Mouse (Mus musculus): ENCODE measurements around the gene Gpt2.
A peak's percentile ranks its signal among the peaks of the same experiment; 100 is the strongest.

The Gpt2 gene

GRCm38 (mm10) chr8:85526105-85526504 lies 33.7 kb downstream of the Gpt2 start:
- peak in 1 of 2 experiments; percentile 43 for DNase-seq (ENCODE audit: low spot score in 2 of 2)

DNA sequence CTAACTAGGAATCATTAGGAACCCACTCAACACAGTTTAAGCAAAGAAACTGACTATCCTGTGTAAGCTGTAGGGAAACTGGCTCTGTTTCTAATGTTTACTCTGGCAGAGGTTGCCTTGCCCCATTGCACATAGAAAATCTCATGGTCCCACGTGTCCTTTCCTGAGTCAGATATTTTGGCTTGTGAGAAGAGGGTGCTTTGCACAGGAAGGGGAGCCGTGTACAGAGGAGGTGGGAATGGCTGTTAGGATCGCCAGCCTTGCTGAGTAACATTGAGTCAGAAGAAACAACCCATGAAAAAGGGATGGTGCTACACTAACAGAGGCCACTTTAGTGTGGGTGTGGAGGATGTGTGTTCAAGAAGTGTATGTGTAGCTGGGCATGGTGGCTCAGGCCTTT lies 36.6 kb downstream of the Gpt2 start:
- no peak for DNase-seq (ENCODE audit: low spot score in 2 of 2)

DNA sequence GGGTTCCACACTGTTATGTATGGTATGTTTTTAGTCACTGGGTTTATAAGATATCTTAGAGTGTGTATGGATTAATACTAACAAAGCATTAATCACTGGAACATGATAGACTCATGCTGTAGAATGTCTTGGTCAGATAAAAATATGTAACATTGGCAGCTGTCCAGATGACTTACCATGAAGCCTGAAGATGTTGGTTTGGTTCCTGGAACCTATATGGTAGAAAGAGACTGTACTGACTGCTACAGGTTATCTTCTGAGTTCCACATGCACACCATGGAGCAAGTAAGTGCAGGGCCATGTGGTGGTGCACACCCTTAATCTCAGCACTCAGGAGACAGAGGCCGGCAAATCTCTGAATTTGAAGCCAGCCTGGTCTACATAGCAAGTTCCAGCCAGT lies 38.3 kb downstream of the Gpt2 start:
- no peak for DNase-seq (ENCODE audit: low spot score in 2 of 2)

GRCm38 (mm10) chr8:85531471-85531870 lies 39.1 kb downstream of the Gpt2 start:
- DNase-seq (ENCODE audit: low spot score in 2 of 2): no peak

GRCm38 (mm10) chr8:85532843-85533242 lies 40.5 kb downstream of the Gpt2 start:
- no peak for DNase-seq (ENCODE audit: low spot score in 2 of 2)

DNA sequence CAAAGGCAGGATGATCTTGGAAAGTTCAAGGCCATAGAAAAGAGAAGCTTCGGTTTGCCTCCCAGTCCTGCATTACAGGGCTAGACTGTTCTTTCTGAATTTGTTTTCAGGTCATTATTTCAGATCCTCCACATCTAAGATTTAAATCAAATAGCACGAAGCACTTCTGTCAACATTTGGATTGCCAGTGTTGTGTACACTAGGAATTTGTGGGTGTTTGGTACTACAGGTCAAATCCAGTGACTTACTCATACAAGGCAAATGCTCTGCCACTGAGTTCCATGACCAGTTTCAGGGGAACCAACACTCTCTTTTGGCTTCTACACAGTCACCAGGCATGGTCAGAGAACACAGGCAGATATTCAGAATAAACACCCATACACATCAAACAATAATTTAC lies 41.1 kb downstream of the Gpt2 start:
- DNase-seq (ENCODE audit: low spot score in 2 of 2): no peak

GRCm38 (mm10) chr8:85534163-85534562 lies 41.8 kb downstream of the Gpt2 start:
- no peak for DNase-seq (ENCODE audit: low spot score in 2 of 2)

- no peak for DNase-seq (ENCODE audit: low spot score in 2 of 2)
Measured at GRCm38 (mm10) chr8:85536332-85536731, 44.0 kb downstream of the Gpt2 start.

- DNase-seq (ENCODE audit: low spot score in 2 of 2): no peak
Measured at GRCm38 (mm10) chr8:85551934-85552333, 59.6 kb downstream of the Gpt2 start.

- DNase-seq (ENCODE audit: low spot score in 2 of 2): no peak
Measured at GRCm38 (mm10) chr8:85554391-85555180, 62.2 kb downstream of the Gpt2 start.

GRCm38 (mm10) chr8:85555181-85556145 lies 63.1 kb downstream of the Gpt2 start, which contains the start of gene Dnaja2:
TSS of gene Dnaja2 (minus strand) at chr8:85555344.
- peak; percentile 82 to 91 for DNase-seq (ENCODE audit: low spot score in 2 of 2)

- no peak for DNase-seq (ENCODE audit: low spot score in 2 of 2)
Measured at GRCm38 (mm10) chr8:85556986-85557600, 64.7 kb downstream of the Gpt2 start.

DNA sequence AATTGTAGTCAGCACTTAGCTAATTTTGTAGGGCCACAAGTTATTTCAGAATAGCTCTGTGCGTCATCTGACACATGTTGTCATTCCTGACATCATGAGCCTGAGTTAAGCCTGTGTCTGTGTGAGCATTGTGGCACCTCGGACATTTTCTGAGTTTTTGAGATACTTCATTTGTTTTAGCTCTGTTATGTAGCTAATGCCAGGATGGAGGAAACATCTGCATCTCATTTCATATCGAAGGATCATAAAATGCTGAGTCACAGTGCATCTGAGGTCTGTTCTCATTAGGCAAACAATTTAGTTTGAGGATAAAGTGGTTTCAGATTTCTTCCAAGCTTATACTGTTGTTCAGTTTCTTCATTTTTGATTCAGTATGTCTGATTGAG lies 65.2 kb downstream of the Gpt2 start:
- DNase-seq (ENCODE audit: low spot score in 2 of 2): no peak

DNA sequence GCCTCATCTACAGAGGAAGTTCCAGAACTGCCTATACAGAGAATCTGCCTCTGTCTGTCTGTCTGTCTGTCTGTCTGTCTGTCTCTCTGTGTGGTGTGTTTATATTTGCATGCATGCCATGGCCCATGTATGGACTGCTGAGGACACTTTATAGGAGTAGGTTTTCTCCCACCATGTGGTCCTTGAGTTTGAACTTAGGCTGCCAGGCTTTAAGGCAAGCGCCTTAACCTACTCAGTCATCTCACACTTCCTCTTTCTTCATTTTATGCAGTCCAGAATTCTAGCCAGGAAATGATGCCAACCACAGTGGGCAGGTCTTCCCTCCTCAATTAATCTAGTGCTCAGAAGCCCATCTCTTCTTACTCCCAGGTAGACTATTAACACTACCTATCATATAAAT lies 66.8 kb downstream of the Gpt2 start:
- no peak for DNase-seq (ENCODE audit: low spot score in 2 of 2)

DNA sequence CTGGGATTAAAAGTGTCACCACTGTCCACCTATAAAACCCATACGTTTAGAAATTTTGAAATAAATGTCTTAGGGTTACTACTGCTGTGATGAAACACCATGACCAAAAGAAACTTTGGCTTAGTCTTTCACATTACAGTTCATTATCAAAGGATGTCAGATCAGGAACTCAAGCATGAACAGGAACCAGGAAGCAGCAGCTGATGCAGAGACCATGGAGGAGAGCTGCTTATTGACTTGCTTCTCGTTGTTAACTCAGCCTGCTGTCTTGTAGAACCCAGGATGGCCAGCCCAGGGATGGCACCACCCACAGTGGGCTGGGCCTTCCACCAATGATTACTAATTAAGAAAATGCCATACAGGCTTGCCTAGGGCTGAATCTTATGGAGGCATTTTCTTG lies 67.6 kb downstream of the Gpt2 start:
- DNase-seq (ENCODE audit: low spot score in 2 of 2): no peak

- no peak for DNase-seq (ENCODE audit: low spot score in 2 of 2)
Measured at GRCm38 (mm10) chr8:85563336-85563735, 71.0 kb downstream of the Gpt2 start.

GRCm38 (mm10) chr8:85565186-85565585 lies 72.8 kb downstream of the Gpt2 start:
- DNase-seq (ENCODE audit: low spot score in 2 of 2): no peak

DNA sequence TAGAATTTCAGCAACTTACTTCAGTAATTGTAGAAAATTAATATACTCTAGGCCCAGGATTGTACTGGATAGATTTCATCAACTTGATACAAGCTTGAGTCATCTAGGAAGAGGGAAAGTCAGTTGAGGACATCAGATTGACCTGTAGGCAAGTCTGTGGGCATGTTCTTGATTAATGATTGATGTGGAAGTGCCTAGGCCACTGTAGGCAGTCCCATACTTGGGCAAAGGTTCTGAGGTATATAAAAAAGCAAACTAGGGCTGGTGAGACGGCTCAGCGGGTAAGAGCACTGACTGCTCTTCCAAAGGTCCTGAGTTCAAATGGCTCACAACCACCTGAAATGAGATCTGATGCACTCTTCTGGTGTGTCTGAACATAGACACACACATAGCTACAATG lies 75.4 kb downstream of the Gpt2 start:
- no peak for DNase-seq (ENCODE audit: low spot score in 2 of 2)

GRCm38 (mm10) chr8:85570466-85570865 lies 78.1 kb downstream of the Gpt2 start:
- no peak for DNase-seq (ENCODE audit: low spot score in 2 of 2)

GRCm38 (mm10) chr8:85573972-85574496 lies 81.7 kb downstream of the Gpt2 start:
- no peak for DNase-seq (ENCODE audit: low spot score in 2 of 2)

Measured in spleen, postnatal 14 days (tissue).